Mouse (Mus musculus) stomach, embryonic 14.5 days (tissue): ENCODE measurements around the gene Naxd. TPM values are rescaled to one million over a fixed set of nuclear protein-coding genes. Genes with fewer than 3 reads are reported as not detected.
"Not testable (repeated sequence)": the region's sequence is repeated elsewhere in the genome, so short reads cannot be mapped to it uniquely, and the experiment has no call there.

Experiments used
- ATAC-seq: fragments of 200-750 bp; cut with Nextera tagmentation; 2 replicates; pipeline ENCODE4 v1.8.0; 2017; ENCODE audit warnings: low read depth, moderate TSS enrichment; ENCODE audit not compliant: insufficient number of reproducible peaks, insufficient read depth, low FRiP score
- H3K27ac ChIP-seq: fragments of 300-500 bp; sonication (generic); 2 replicates; pipeline ENCODE4 v1.5.1; 2014; ENCODE audit warnings: mild to moderate bottlenecking, low read length, moderate library complexity, mixed read lengths
- H3K27me3 ChIP-seq: fragments of 300-500 bp; sonication (generic); 2 replicates; pipeline ENCODE4 v1.6.1; 2014; ENCODE audit warnings: low read length, control low read depth, mixed read lengths; ENCODE audit not compliant: control insufficient read depth, insufficient read depth
- H3K36me3 ChIP-seq: fragments of 300-500 bp; sonication (generic); 2 replicates; pipeline ENCODE4 v1.6.1; 2014; ENCODE audit warnings: mild to moderate bottlenecking, control low read depth, low read length, moderate library complexity, mixed read lengths; ENCODE audit not compliant: control insufficient read depth, insufficient read depth
- H3K4me1 ChIP-seq: fragments of 300-500 bp; sonication (generic); 2 replicates; pipeline ENCODE4 v1.6.1; 2014; ENCODE audit warnings: low read length, control low read depth, mixed read lengths; ENCODE audit not compliant: control insufficient read depth, insufficient read depth
- H3K4me2 ChIP-seq: fragments of 300-500 bp; sonication (generic); replicated peaks from 2 replicates; pipeline ENCODE4 v1.6.1; 2014; ENCODE audit warnings: low read depth, low read length, control low read depth
- H3K4me3 ChIP-seq: fragments of 300-500 bp; sonication (generic); 2 replicates; pipeline ENCODE4 v1.5.1; 2014; ENCODE audit warnings: low read depth, low read length, control low read depth
- H3K9ac ChIP-seq: fragments of 300-500 bp; sonication (generic); replicated peaks from 2 replicates; pipeline ENCODE4 v1.6.1; 2014; ENCODE audit warnings: low read depth, mild to moderate bottlenecking, control low read depth, low read length, moderate library complexity, mixed read lengths
- H3K9me3 ChIP-seq: fragments of 300-500 bp; sonication (generic); 2 replicates; pipeline ENCODE4 v1.6.1; 2016; ENCODE audit warnings: low read depth, low read length, control low read depth; ENCODE audit not compliant: control insufficient read depth
- WGBS: fragments of 180-500 bp; shearing (Covaris S2); extraction: QIAGEN DNeasy Blood & Tissue Kit; methylation state at CpG from one replicate; pipeline ENCODE4 v1.1.7; 2014; 5-methylcytosine and 5-hydroxymethylcytosine counted together
- polyA plus RNA-seq: library from polyadenylated mRNA; unstranded; fragments of >200 nt; fragmentation: Nextera tagmentation; extraction: Ambion mirVana; gene quantifications from 2 replicates; pipeline ENCODE4 v1.2.1, GENCODE M21; 2014

Naxd gene
- polyA plus RNA-seq, 1 experiment from 2014 or later = 133 TPM

- H3K36me3 ChIP-seq = no peaks in the 10 kb centered on the region; the same call in 1 of the 2 replicates
- H3K9ac ChIP-seq = peak overlapping the region; percentile 71; the same call in 1 of the 2 replicates
- H3K9me3 ChIP-seq = no peaks in the 10 kb centered on the region
- no peak overlapping the region; the same call in 1 of the 2 replicates for H3K27ac ChIP-seq
- H3K4me1 ChIP-seq = peaks cover 20% of the 10 kb centered on the region; the same call in 1 of the 2 replicates
- WGBS = 18% methylated on average over 7 of the region's 7 CpGs
- peak overlapping the region; percentile 79 for H3K4me2 ChIP-seq
- peak overlapping the region; percentile 69 for H3K4me3 ChIP-seq
- ATAC-seq = no peak
- no peaks in the 10 kb centered on the region for H3K27me3 ChIP-seq
These were observed 52.4 kb downstream of the Naxd start for GRCm38 (mm10) chr8:11549706-11550105.

GRCm38 (mm10) chr8:11550281-11550948, 53.1 kb downstream of the Naxd start, which contains the start of gene Cars2:
TSS of gene Cars2 (minus strand) at chr8:11550783.
- Histone ChIP-seq H3K36me3 (no peaks in the 10 kb centered on the region; the same call in 1 of the 2 replicates), H3K4me1 (peaks cover 20% of the 10 kb centered on the region; the same call in 1 of the 2 replicates), H3K4me2 (peak within 1 kb of the TSS; percentile 79), H3K27ac (peak within 1 kb of the TSS; percentile 89), H3K27me3 (no peaks in the 10 kb centered on the region), H3K4me3 (peak within 1 kb of the TSS; percentile 69), H3K9ac (peak within 1 kb of the TSS; percentile 71), H3K9me3 (no peaks in the 10 kb centered on the region)
- ATAC-seq = peak; percentile 77
- under 1% methylated on average over 53 of the region's 53 CpGs for WGBS

GRCm38 (mm10) chr8:11551497-11551896, 54.2 kb downstream of the Naxd start:
- H3K4me2 ChIP-seq, H3K36me3 ChIP-seq: not testable (repeated sequence)
- WGBS = 69% methylated on average over 3 of the region's 4 CpGs

DNA sequence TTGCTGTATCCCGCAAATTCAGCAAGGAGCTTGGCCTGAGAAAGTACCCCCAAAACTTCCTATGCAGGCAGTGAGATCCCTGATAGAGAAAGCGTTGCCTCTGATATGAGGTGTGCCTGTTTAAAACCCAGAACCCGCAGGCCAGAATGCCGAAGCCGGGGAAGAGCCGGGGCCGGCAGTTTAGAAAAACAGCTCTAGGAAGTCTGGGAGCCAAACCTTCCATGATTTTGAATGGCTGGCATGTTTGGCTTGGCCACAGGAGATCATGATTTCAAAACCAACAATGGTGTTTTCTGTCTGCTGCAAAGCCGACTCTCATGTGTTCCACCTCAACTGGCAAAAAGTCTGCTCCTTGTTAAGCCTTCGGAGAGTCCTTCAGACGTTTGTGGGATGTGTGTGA, 55.1 kb downstream of the Naxd start:
- Histone ChIP-seq H3K9ac (no peak overlapping the region), H3K4me1 (peaks cover 20% of the 10 kb centered on the region; the same call in 1 of the 2 replicates), H3K27me3 (no peaks in the 10 kb centered on the region), H3K9me3 (no peaks in the 10 kb centered on the region), H3K36me3 (no peaks in the 10 kb centered on the region; the same call in 1 of the 2 replicates), H3K27ac (no peak overlapping the region), H3K4me3 (no peak overlapping the region), H3K4me2 (no peak overlapping the region)
- no peak for ATAC-seq
- 82% methylated on average over 10 of the region's 10 CpGs for WGBS

More at GRCm38 (mm10) chr8:11551497-11551896, 54.2 kb downstream of the Naxd start:
- not testable (repeated sequence) for H3K9me3 ChIP-seq, H3K4me3 ChIP-seq, ATAC-seq, H3K9ac ChIP-seq, H3K27ac ChIP-seq, H3K27me3 ChIP-seq
- H3K4me1 ChIP-seq = peaks cover 20% of the 10 kb centered on the region; the same call in 1 of the 2 replicates

DNA sequence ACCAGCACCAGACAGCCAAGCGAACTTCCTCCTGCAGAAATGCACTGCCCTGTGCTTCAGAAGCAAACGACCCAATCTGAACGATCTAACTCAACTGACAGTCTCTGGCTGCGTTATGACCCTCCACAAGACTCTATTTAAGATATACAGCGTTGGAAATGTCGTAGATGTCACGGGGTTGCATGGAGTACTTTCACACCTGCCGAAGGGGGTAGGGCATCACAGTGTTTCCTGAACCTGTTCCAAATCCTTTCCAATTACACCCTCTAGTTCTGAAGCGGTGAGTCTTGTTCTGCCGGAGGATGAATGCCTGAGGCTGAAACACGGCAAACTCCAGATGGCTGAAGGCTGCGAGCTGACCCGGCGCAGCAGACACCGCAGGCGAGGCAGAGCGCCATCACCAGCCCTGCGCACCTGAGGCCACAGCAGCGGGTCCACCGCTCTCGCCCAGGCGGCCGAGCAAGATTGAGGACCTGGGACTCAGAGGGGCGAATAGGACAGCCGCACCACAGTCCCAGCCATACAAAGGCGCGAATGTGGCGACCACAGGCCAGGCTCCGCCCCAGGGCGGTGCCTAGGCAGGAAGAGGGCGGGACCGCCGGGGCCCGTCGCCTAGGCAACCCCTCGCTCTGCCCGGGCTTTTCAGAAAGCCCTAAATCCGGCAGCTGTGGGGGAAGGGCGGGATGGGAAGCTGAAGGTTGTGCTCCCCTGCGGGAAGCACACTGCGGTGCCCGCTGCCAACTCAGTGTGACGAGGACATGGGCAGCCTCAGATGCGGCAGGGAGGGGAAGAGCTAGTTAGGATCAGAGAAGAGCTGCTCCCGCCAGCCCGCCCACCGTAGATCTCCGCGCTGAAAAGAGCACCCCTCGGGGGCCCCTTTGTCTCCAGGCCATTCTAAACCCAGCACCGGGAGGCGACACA, 57.8 kb downstream of the Naxd start, which contains the start of gene Ing1:
TSS of gene Ing1 (plus strand) at position 773 of the 921 bp plus-strand sequence.
- under 1% methylated on average over 52 of the region's 52 CpGs for WGBS

GRCm38 (mm10) chr8:11555720-11556591, 58.6 kb downstream of the Naxd start:
- Histone ChIP-seq H3K4me3 (peak overlapping the region; percentile 87), H3K9me3 (no peaks in the 10 kb centered on the region), H3K27me3 (no peaks in the 10 kb centered on the region), H3K4me2 (peak overlapping the region; percentile 70), H3K4me1 (peaks cover 23% of the 10 kb centered on the region; the same call in 1 of the 2 replicates), H3K27ac (peak overlapping the region; percentile 99), H3K9ac (peak overlapping the region; percentile 98), H3K36me3 (no peaks in the 10 kb centered on the region)
- under 1% methylated on average over 100 of the region's 103 CpGs for WGBS
- peak; percentile 89 for ATAC-seq

More for the DNA sequence above, 57.8 kb downstream of the Naxd start, which contains the start of gene Ing1:
- Histone ChIP-seq H3K27me3 (no peaks in the 10 kb centered on the region), H3K27ac (peak within 1 kb of the TSS; percentile 99), H3K4me3 (peak within 1 kb of the TSS; percentile 87), H3K9me3 (no peaks in the 10 kb centered on the region), H3K9ac (peak within 1 kb of the TSS; percentile 98), H3K4me1 (peaks cover 25% of the 10 kb centered on the region; the same call in 1 of the 2 replicates), H3K4me2 (peak within 1 kb of the TSS; percentile 70), H3K36me3 (no peaks in the 10 kb centered on the region)
- ATAC-seq = peak; percentile 74

GRCm38 (mm10) chr8:11556691-11557423, 59.6 kb downstream of the Naxd start:
- ATAC-seq = no peak
- Histone ChIP-seq H3K9ac (peak overlapping the region; percentile 98), H3K4me2 (peak overlapping the region; percentile 57), H3K27me3 (no peaks in the 10 kb centered on the region), H3K4me3 (peak overlapping the region; percentile 87), H3K27ac (peak overlapping the region; percentile 99), H3K9me3 (no peaks in the 10 kb centered on the region), H3K4me1 (peaks cover 19% of the 10 kb centered on the region; the same call in 1 of the 2 replicates), H3K36me3 (peaks cover 7% of the 10 kb centered on the region; the same call in 1 of the 2 replicates)
- WGBS = under 1% methylated on average over 83 of the region's 85 CpGs
